Mouse (Mus musculus) testis, adult 2 months (tissue): ENCODE data around the gene Plekha7.

ENCODE experiments used
- CTCF ChIP-seq: fragments of 200-500 bp; IDR thresholded peaks from 2 replicates; pipeline ENCODE4 v1.5.1; 2012; ENCODE audit warnings: low read depth, mild to moderate bottlenecking, inconsistent platforms, low read length, moderate library complexity; ENCODE audit not compliant: control insufficient read depth, insufficient read depth, insufficient replicate concordance
- POLR2A ChIP-seq: fragments of 200-500 bp; IDR thresholded peaks from 2 replicates; pipeline ENCODE4 v1.6.1; 2012; ENCODE audit warnings: low read depth, mild to moderate bottlenecking, inconsistent platforms, low read length, moderate library complexity; ENCODE audit not compliant: control insufficient read depth

GRCm38 (mm10) chr7:116178916-116179315 is 129.3 kb downstream of the Plekha7 start:
- TF ChIP-seq CTCF (no peak), POLR2A (no peak)
